Mouse (Mus musculus) embryo, embryonic 9.5 days (tissue): ENCODE measurements around the gene Olfr820.
"Not testable (repeated sequence)": the region's sequence is repeated elsewhere in the genome, so short reads cannot be mapped to it uniquely, and the experiment has no call there.

ENCODE experiments used
- DNase-seq: peaks from one replicate; pipeline ENCODE4 v3.0.0-alpha.2; 2017; ENCODE audit errors: extremely low spot score

Gene Olfr820

DNA sequence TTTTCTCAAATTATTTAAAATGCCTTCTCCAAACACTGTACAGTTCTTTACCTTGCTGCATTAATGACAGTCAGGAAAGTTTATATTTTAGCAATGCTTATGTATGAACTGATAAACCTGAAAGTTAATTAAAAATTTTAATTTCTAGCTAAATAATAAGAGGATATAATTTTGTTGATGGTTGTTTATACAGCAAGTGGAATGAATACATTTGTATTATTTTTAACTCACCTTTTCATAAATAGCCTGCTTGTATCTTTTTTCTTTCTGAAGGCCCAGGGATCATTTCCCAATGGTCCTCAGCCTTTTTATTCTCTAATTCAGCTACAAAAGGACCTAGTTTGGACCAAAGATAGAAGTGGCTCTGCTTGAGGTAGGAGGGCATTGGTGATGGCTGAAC is at the start of gene Olfr820:
TSS of gene Olfr820 (plus strand) at position 301 of the 400 bp plus-strand sequence.
- DNase-seq = no peak

DNA sequence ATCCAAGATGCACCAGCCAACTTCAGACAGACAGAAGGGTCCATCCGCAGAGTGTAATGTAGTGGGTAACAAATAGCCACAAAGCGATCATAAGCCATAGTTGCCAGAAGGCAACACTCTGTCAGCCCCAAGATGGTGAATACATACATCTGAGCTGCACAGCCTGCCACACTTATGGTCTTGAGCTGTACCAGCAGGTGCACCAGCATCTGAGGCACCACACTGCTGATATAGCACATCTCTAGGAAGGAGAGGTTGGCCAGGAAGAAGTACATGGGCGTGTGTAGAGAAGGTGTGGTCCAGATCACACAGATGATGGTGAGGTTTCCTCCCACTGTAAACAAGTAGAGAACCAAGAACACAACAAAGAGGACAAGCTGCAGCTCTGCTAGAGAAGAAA is 46.2 kb upstream of the Olfr820 start:
- not testable (repeated sequence) for DNase-seq

DNA sequence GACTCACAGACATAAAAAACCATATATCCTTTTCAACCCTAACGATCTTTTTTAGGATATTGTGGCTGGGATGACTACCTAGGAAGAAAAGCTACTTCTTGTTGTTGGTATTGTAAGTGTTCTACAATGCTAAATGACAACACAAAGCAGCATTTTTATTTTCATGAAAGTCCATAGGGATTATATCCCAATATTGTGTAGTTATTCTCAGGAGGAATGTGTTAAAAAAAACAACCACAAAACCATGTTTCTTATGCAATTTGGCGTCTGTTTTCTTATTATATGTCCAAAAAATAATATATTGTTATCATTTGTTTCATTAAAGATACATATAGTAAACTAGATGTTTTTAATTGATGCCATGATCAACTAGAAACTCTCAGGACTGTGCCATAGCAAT is 45.3 kb upstream of the Olfr820 start, which contains the start of gene Olfr819:
TSS of gene Olfr819 (minus strand) at position 101 of the 400 bp plus-strand sequence.
- DNase-seq = not testable (repeated sequence)

DNA sequence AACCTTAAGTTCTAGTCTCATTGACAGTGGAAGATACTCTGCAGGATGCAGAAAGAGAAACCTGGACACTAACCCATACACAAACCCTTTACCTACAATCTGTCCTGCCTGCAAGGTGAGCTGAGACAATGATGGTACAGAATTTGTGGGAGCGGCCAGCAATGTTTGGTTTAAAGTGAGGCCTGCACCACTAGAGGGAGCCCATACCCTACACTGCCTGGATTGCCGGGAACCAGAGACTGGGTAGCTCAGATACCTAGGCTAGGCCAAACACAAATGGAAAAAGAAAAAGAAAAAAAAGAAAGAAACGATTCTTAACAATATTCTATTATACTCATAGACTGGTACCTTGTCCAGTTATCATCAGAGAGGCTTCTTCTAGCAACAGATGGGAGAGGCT is 39.4 kb upstream of the Olfr820 start:
- not testable (repeated sequence) for DNase-seq

DNA sequence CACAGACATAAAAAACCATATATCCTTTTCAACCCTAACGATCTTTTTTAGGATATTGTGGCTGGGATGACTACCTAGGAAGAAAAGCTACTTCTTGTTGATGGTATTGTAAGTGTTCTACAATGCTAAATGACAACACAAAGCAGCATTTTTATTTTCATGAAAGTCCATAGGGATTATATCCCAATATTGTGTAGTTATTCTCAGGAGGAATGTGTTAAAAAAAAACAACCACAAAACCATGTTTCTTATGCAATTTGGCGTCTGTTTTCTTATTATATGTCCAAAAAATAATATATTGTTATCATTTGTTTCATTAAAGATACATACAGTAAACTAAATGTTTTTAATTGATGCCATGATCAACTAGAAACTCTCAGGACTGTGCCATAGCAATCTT is 36.4 kb upstream of the Olfr820 start, which contains the start of gene Olfr247:
TSS of gene Olfr247 (minus strand) at position 101 of the 400 bp plus-strand sequence.
- not testable (repeated sequence) for DNase-seq

DNA sequence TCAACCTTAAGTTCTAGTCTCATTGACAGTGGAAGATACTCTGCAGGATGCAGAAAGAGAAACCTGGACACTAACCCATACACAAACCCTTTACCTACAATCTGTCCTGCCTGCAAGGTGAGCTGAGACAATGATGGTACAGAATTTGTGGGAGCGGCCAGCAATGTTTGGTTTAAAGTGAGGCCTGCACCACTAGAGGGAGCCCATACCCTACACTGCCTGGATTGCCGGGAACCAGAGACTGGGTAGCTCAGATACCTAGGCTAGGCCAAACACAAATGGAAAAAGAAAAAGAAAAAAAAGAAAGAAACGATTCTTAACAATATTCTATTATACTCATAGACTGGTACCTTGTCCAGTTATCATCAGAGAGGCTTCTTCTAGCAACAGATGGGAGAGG is 30.6 kb upstream of the Olfr820 start:
- DNase-seq = not testable (repeated sequence)

DNA sequence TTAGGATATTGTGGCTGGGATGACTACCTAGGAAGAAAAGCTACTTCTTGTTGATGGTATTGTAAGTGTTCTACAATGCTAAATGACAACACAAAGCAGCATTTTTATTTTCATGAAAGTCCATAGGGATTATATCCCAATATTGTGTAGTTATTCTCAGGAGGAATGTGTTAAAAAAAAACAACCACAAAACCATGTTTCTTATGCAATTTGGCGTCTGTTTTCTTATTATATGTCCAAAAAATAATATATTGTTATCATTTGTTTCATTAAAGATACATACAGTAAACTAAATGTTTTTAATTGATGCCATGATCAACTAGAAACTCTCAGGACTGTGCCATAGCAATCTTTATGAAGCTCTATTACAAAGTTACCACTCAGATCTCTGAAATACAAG is 27.5 kb upstream of the Olfr820 start, which contains the start of gene Gm10310:
TSS of gene Gm10310 (minus strand) at position 101 of the 400 bp plus-strand sequence.
- DNase-seq = not testable (repeated sequence)

DNA sequence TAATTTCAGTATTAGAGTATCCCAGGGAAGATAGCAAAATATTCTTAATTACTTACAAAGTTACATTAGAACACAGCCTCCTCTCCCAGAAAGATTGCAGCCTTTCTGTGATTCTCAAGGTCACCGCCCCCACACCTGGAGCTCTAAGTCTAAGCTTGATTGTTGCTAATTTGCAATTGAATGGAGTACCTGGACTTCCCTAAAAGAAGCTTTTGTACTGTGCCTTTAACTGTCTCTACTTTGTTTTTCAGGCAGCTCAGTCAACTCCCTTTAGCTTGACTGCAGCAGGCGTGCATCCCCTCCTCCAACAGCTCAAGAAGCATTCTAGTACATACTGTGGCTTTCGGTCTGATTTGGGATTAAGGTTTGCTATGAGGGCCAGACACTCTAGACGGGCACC is 8.3 kb upstream of the Olfr820 start:
- not testable (repeated sequence) for DNase-seq

DNA sequence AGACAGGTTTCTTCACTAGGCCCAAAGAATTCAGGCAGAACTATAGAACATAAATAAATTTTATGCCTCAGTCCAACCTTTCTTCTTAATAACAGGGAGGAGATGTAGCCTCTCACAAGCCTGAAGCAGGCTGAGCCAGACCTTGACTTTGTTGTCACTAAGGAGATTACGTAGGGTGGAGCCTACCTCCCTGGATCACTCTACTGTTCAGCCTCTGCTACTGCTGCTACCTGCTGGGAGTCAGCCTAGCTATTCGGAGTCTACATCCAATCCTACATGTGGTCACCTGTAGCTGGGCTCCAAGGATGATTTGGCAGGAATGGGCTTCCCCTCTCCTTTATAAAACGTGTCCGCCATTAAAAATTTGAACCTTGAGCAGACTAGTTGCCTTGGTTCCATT is 7.1 kb upstream of the Olfr820 start:
- DNase-seq = not testable (repeated sequence)

DNA sequence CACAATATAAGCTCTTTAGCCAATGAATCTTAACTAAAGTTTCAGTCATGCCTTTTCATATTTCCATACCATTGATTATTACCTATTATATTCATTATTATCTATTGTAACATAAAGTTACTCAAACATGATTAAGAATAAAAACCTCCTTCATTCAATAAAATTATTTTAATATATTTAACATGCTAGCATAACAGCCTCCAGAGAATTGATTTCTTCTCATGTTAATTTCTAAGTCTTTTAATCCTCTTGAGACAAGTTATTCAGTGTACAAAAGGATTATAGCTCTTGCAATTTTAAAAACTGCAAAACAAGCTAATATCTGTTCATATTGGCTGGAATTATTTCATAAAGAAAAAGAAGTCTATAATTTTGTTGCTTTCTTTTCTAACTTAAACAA is 17.6 kb downstream of the Olfr820 start, which contains the start of gene Olfr821:
TSS of gene Olfr821 (plus strand) at position 301 of the 400 bp plus-strand sequence.
- DNase-seq = no peak

DNA sequence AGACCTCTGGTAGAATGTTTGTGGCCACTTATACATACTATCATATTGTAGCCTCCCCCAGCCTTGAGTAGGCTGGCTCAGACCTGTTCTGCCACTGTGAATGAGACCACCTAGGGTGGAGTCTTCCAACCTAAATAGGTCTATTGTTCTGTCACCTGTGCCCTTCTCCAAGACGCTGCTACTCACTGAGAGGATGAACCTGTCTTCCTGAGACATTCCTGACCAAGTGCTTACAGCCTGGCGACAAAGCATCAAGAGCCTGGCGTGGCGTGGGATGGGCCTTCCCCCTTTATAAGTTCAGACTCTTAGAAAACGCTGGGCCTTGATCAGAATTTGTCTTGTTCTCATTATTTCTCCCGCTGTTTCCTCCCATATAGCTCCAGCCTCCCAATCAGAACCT is 24.7 kb downstream of the Olfr820 start:
- no peak for DNase-seq
